Mouse (Mus musculus): ENCODE results near the gene Trim52.

- TF ChIP-seq POLR2A (IDR thresholded peaks at IDR 0.05; ENCODE audit: borderline replicate concordance, extremely low read depth, insufficient read depth, insufficient read length, poor library complexity, severe bottlenecking) (no peak), CTCF (IDR thresholded peaks at IDR 0.05; ENCODE audit: borderline replicate concordance, extremely low read depth, insufficient read depth, insufficient read length) (no peak)
Measured at GRCm38 (mm10) chr14:106075181-106076064, 30.6 kb upstream of the Trim52 start.

Measured in brain, embryonic 14.5 days (tissue).